Mouse (Mus musculus): ENCODE measurements at regions not wholly inside any gene's neighbourhood (a gene's known extent, or its start where the extent isn't known, plus 50 kb on each side); places are given as distances from the start of the nearest gene placed in this dataset.

GRCm38 (mm10) chr13:42244240-42245086 is 56.8 kb upstream of the Edn1 start:
- DNase-seq (ENCODE audit: low spot score in 2 of 2), result peak; percentile 23 to 78

- no peak for DNase-seq (ENCODE audit: low spot score in 2 of 2)
These were observed 55.4 kb upstream of the Edn1 start for GRCm38 (mm10) chr13:42245753-42246409.

Measured in layer of hippocampus, postnatal 14 days (tissue).